Mouse (Mus musculus) heart, adult 2 months (tissue): ENCODE data around the gene Ppp4r3b.

ENCODE experiments used
- CTCF ChIP-seq: fragments of 200-600 bp; IDR thresholded peaks from 2 replicates; pipeline ENCODE4 v1.8.1; 2022; ENCODE audit warnings: antibody characterized with exemption, mild to moderate bottlenecking, moderate library complexity
- EP300 ChIP-seq: fragments of 200-500 bp; IDR thresholded peaks from 2 replicates; pipeline ENCODE4 v1.6.1; 2011; ENCODE audit warnings: low read depth, low read length, control low read depth; ENCODE audit not compliant: insufficient read depth
- POLR2A ChIP-seq: fragments of 200-500 bp; IDR thresholded peaks from 2 replicates; pipeline ENCODE4 v1.6.1; 2011; ENCODE audit warnings: mild to moderate bottlenecking, low read depth, low read length, control low read depth; ENCODE audit not compliant: insufficient read depth

- TF ChIP-seq CTCF (no peak), EP300 (peak; percentile 65; the same call in 1 of the 2 replicates), POLR2A (peak; percentile 81)
Measured at GRCm38 (mm10) chr11:29172563-29173124, at the start of gene Ppp4r3b.
